ENCODE assay signal across 8 mouse cellular contexts in genomic region chr1:97659405-97659804, GRCm38 (mm10). TPM values are rescaled to one million over a fixed set of nuclear protein-coding genes. Genes with fewer than 3 reads are reported as not detected.
A peak's percentile ranks its signal among the peaks of the same experiment; 100 is the strongest.
DNase-seq lines count a peak whose midpoint lies in the region; ATAC-seq lines count a peak whose summit lies in the region.

No protein-coding gene starts in this region.

- peaks cover 25% of the 10 kb centered on the region for H3K4me1 ChIP-seq in heart, embryonic 16.5 days (ENCODE audit: control insufficient read depth, insufficient read depth, low read length)
- peaks cover 60% of the 10 kb centered on the region for H3K4me1 ChIP-seq in midbrain, embryonic 10.5 days

- H3K27me3 ChIP-seq in heart, embryonic 16.5 days (ENCODE audit: control insufficient read depth, insufficient read depth, low read length): no peaks in the 10 kb centered on the region
- peaks cover 14% of the 10 kb centered on the region for H3K27me3 ChIP-seq in midbrain, embryonic 10.5 days (ENCODE audit: low read depth, poor library complexity, severe bottlenecking)

- peak; percentile 19 for DNase-seq in heart, adult 8-10 months (ENCODE audit: low spot score)
- DNase-seq in heart, postnatal 36 days: no peak
- peak; percentile 35 for DNase-seq in CD4-positive helper T cell, adult 2 months (ENCODE audit: low read depth, low spot score)
- peak; percentile 14 for DNase-seq in midbrain, embryonic 10.5 days (ENCODE audit: low spot score)
- no peak for DNase-seq in ovary, postnatal 14 days (ENCODE audit: low spot score)
- no peak for DNase-seq in layer of hippocampus, adult 9-10 months (ENCODE audit: low spot score)
- DNase-seq in left cerebral cortex, postnatal 36 days (ENCODE audit: low spot score in 2 of 2): no peak

- peak overlapping the region; percentile 89 for H3K4me3 ChIP-seq in heart, embryonic 16.5 days (ENCODE audit: low read length)
- peak overlapping the region; percentile 93 for H3K4me3 ChIP-seq in midbrain, embryonic 10.5 days

- H3K9me3 ChIP-seq in heart, embryonic 16.5 days (replicated peaks; ENCODE audit: control insufficient read depth, low read length): no peaks in the 10 kb centered on the region
- no peaks in the 10 kb centered on the region for H3K9me3 ChIP-seq in midbrain, embryonic 10.5 days (replicated peaks)

- WGBS in heart, embryonic 16.5 days: 64% methylated on average over 7 of the region's 7 CpGs
- 48% methylated on average over 7 of the region's 7 CpGs for WGBS in midbrain, embryonic 10.5 days

- no peak overlapping the region for H3K27ac ChIP-seq in heart, embryonic 16.5 days (ENCODE audit: low read length)
- H3K27ac ChIP-seq in midbrain, embryonic 10.5 days (replicated peaks): peak overlapping the region; percentile 98; the same call in 1 of the 2 replicates

- H3K36me3 ChIP-seq in heart, embryonic 16.5 days (ENCODE audit: control insufficient read depth, insufficient read depth): no peaks in the 10 kb centered on the region
- H3K36me3 ChIP-seq in midbrain, embryonic 10.5 days: no peaks in the 10 kb centered on the region

- no peak overlapping the region for H3K9ac ChIP-seq in heart, embryonic 16.5 days (ENCODE audit: low read length)

- ATAC-seq in heart, embryonic 16.5 days (replicated peaks; ENCODE audit: extremely low read depth, insufficient read depth, low FRiP score): no peak

- H3K4me2 ChIP-seq in heart, embryonic 16.5 days (ENCODE audit: low read depth, low read length): peak overlapping the region; percentile 85

- intact Hi-C loops in heart, postnatal 36 days (cut with DNase I): loop anchor here (10.0 kb wide), 1 partner anchor 315 kb away; no protein-coding TSS in a partner anchor
- intact Hi-C loops in left cerebral cortex, postnatal 36 days (cut with DNase I): loop anchor here (2.0 kb wide), 1 partner anchor 39 kb away; no protein-coding TSS in a partner anchor

RNA-seq across cellular contexts. Expression of gene D1Ertd622e, which starts 2.5 kb away (rescaled TPM):
- total RNA-seq in heart, adult 8-10 months (2022): 1 to 10 TPM; 2.8 to 4.5 (median 3.8) TPM
- 1 to 10 TPM; 4.6 to 5.1 TPM for total RNA-seq in heart, postnatal 36 days (2021)
- polyA plus RNA-seq in heart, embryonic 16.5 days (2015; fragmentation: Nextera tagmentation; extraction: Ambion mirVana): 11.5 and 13.5 TPM in 2 replicates
- polyA plus RNA-seq in midbrain, embryonic 10.5 days (2016; fragmentation: Nextera tagmentation; extraction: Ambion mirVana): 39.0 and 39.8 TPM in 2 replicates
- total RNA-seq in left cerebral cortex, postnatal 36 days (2021): 10 to 100 TPM; 76.9 to 86.9 TPM

Comparison
In these comparisons a context has a peak if more than half of its experiments do, and no peak if none do; other contexts are left out.
1. DNase-seq: peak in heart, adult 8-10 months (single experiment), CD4-positive helper T cell, adult 2 months (single experiment) and midbrain, embryonic 10.5 days (single experiment); none in heart, postnatal 36 days (0 of 2), ovary, postnatal 14 days (single experiment), layer of hippocampus, adult 9-10 months (single experiment) and left cerebral cortex, postnatal 36 days (0 of 2).
2. RNA of gene D1Ertd622e, which starts 2.5 kb away (total RNA-seq): 76.9 to 86.9 TPM in left cerebral cortex, postnatal 36 days; 4.6 to 5.1 TPM in heart, postnatal 36 days and 2.8 to 4.5 TPM in heart, adult 8-10 months; every median in the first group is over 10 times any median in the second.